Mouse (Mus musculus) lung, embryonic 16.5 days (tissue): ENCODE measurements around the gene Aph1a. TPM values are rescaled to one million over a fixed set of nuclear protein-coding genes. Genes with fewer than 3 reads are reported as not detected.
"Not testable (repeated sequence)": the region's sequence is repeated elsewhere in the genome, so short reads cannot be mapped to it uniquely, and the experiment has no call there.

Source experiments
- ATAC-seq: fragments of 200-750 bp; cut with Nextera tagmentation; 2 replicates; pipeline ENCODE4 v1.8.0; 2017; ENCODE audit warnings: low read depth, mild to moderate bottlenecking, moderate library complexity
- H3K27ac ChIP-seq: fragments of 300-500 bp; sonication (generic); 2 replicates; pipeline ENCODE4 v1.5.1; 2014; ENCODE audit warnings: mild to moderate bottlenecking, control low read depth, low read length
- H3K27me3 ChIP-seq: fragments of 300-500 bp; sonication (generic); 2 replicates; pipeline ENCODE4 v1.6.1; 2014; ENCODE audit warnings: low read depth, low read length, mixed read lengths; ENCODE audit not compliant: control insufficient read depth, insufficient read depth
- H3K36me3 ChIP-seq: fragments of 300-500 bp; sonication (generic); 2 replicates; pipeline ENCODE4 v1.6.1; 2014; ENCODE audit warnings: low read length; ENCODE audit not compliant: control insufficient read depth, insufficient read depth
- H3K4me1 ChIP-seq: fragments of 300-500 bp; sonication (generic); replicated peaks from 2 replicates; pipeline ENCODE4 v1.6.1; 2014; ENCODE audit warnings: low read length, mixed read lengths; ENCODE audit not compliant: control insufficient read depth, insufficient read depth
- H3K4me2 ChIP-seq: fragments of 300-500 bp; sonication (generic); 2 replicates; pipeline ENCODE4 v1.6.1; 2014; ENCODE audit warnings: low read depth, low read length, control low read depth
- H3K4me3 ChIP-seq: fragments of 300-500 bp; sonication (generic); 2 replicates; pipeline ENCODE4 v1.5.1; 2014; ENCODE audit warnings: mild to moderate bottlenecking, low read length, control low read depth
- H3K9ac ChIP-seq: fragments of 300-500 bp; sonication (generic); 2 replicates; pipeline ENCODE4 v1.6.1; 2014; ENCODE audit warnings: low read length, control low read depth
- H3K9me3 ChIP-seq: fragments of 300-500 bp; sonication (generic); 2 replicates; pipeline ENCODE4 v1.6.1; 2016; ENCODE audit warnings: low read length; ENCODE audit not compliant: control insufficient read depth
- WGBS: fragments of 180-500 bp; shearing (Covaris S2); extraction: QIAGEN DNeasy Blood & Tissue Kit; methylation state at CpG from one replicate; pipeline ENCODE4 v1.1.7; 2014; 5-methylcytosine and 5-hydroxymethylcytosine counted together
- polyA plus RNA-seq: library from polyadenylated mRNA; unstranded; fragments of >200 nt; fragmentation: Nextera tagmentation; extraction: Ambion mirVana; gene quantifications from 2 replicates; pipeline ENCODE4 v1.2.1, GENCODE M21; 2015

Aph1a gene
- polyA plus RNA-seq, 1 experiment from 2014 or later = 39.1 TPM

DNA sequence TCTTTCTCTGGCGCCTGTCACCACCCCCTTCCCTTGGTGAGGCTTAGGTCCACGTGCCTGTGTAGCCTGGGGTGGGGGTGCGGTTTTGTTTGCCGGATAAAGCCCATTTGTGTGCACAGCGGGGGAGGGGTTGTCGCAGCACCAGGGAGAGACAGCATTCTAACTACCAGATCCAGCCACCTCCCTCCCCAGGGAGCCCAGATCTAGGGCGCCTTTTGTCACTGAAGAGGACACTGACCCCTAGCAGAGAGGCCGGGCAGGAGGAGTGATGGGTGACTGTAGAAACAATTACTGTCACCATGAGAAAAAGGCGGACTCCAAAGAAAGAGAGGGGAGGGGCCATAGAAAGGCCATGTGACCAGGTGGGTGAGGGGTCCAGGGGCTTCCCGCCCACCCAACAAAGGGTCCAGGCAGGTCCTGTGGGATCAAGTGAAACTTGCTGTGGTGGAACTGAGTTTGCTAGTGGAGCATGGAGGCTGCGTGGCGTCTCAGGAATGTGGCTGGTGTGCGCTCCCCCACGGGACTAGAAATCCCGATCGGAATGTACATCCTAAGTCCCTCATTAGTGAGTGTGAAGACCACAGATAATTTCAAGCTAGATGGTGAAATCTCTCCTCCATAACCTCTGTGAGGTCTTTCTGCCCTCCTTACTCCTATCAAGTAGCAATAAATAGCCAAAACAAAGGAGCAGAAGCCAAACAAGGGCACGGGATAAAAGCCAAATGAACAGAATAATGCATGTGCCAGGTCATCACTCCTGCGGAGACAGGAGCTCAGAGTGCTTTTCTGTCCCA, 11.6 kb downstream of the Aph1a start:
- Histone ChIP-seq H3K36me3 (no peaks in the 10 kb centered on the region), H3K9ac (peak overlapping the region; percentile 50; the same call in 1 of the 2 replicates), H3K4me2 (peak overlapping the region; percentile 52), H3K4me3 (peak overlapping the region; percentile 27), H3K9me3 (no peaks in the 10 kb centered on the region), H3K27me3 (peaks cover 7% of the 10 kb centered on the region; the same call in 1 of the 2 replicates), H3K4me1 (peaks cover 25% of the 10 kb centered on the region), H3K27ac (peak overlapping the region; percentile 26; the same call in 1 of the 2 replicates)
- ATAC-seq = peak; percentile 56
- under 1% methylated on average over 18 of the region's 18 CpGs for WGBS

DNA sequence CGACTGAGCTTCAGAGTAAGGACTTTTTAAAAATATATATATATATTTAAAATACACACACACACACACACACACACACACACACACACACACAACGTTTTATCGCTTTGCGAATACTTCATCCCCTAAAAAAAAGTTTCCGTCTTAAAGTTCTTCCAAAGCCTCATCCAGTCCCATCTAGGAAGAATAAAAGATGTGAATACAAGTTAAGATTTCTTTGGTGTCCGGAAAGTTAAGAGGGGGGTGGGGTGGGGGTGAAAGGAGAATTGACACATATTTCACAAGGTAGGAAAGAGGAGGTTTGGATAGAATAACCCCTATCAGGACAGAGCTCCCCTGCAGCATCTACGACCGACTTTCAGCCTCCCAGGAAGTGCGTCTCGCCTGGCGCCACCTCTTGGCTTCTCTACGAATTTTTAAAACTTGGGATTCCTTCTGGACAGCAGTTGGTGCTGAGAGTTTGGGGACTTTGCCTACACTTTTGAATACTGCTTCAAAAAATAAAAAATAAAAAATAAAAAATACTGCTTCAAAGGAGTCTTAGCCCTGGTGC, 12.2 kb downstream of the Aph1a start:
- ATAC-seq = peak; percentile 44; the same call in 1 of the 2 replicates
- H3K4me1 ChIP-seq = peaks cover 25% of the 10 kb centered on the region
- peaks cover 7% of the 10 kb centered on the region; the same call in 1 of the 2 replicates for H3K27me3 ChIP-seq
- peak overlapping the region; percentile 52 for H3K4me2 ChIP-seq
- H3K27ac ChIP-seq = no peak overlapping the region
- H3K9ac ChIP-seq = peak overlapping the region; percentile 46; the same call in 1 of the 2 replicates
- peak overlapping the region; percentile 27 for H3K4me3 ChIP-seq
- WGBS = 0% methylated on average over 12 of the region's 12 CpGs
- no peaks in the 10 kb centered on the region for H3K36me3 ChIP-seq
- no peaks in the 10 kb centered on the region for H3K9me3 ChIP-seq

DNA sequence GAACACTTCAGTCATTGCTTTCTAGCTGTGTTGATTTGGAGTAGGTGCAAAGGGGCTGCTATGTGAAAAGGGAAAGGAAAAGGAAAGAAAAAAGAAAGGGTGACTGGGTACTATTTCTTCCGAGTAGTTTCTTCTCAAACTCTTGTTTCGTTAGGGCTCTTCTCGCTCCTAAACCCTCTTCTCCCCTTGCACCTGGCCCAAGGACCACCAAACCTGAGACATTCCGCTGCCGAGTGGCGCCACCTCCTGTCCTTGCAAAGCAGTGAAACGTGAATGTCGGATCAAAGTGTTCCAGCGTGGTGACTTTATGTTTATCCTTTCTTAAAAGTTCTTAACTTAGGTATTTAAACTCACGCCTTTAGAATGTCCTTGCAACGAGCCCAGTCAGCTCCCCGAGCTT, 13.1 kb downstream of the Aph1a start:
- WGBS = under 1% methylated on average over 12 of the region's 12 CpGs
- Histone ChIP-seq H3K36me3 (no peaks in the 10 kb centered on the region), H3K9ac (no peak overlapping the region), H3K27ac (no peak overlapping the region), H3K4me1 (peaks cover 25% of the 10 kb centered on the region), H3K27me3 (peaks cover 7% of the 10 kb centered on the region; the same call in 1 of the 2 replicates), H3K4me2 (peak overlapping the region; percentile 52), H3K9me3 (no peaks in the 10 kb centered on the region), H3K4me3 (peak overlapping the region; percentile 26)
- ATAC-seq = no peak

DNA sequence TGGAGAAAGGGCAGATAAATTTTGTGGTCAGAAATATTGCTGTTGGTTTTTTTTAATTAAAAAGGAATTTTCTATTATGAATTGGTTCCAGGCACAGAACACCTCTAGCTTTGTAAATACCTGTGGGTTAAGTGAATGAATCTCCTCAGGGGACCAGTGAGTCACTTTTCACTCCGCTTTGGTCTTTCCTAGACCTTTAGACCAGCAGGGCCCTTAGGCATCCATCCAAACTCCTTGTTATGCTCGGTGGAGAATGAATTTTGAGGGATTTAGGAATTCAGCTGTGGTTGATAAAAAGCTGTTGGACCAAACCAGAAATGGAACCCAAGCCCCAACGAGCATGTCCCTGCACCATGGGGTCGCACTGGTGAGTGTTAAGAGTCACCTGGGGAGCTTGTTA, 13.8 kb downstream of the Aph1a start:
- no peak overlapping the region for H3K27ac ChIP-seq
- H3K4me2 ChIP-seq = no peak overlapping the region
- 42% methylated on average over 4 of the region's 4 CpGs for WGBS
- no peaks in the 10 kb centered on the region for H3K9me3 ChIP-seq
- H3K4me3 ChIP-seq = no peak overlapping the region
- no peaks in the 10 kb centered on the region for H3K36me3 ChIP-seq
- H3K27me3 ChIP-seq = peaks cover 7% of the 10 kb centered on the region; the same call in 1 of the 2 replicates
- H3K4me1 ChIP-seq = peaks cover 25% of the 10 kb centered on the region
- no peak for ATAC-seq
- no peak overlapping the region for H3K9ac ChIP-seq

DNA sequence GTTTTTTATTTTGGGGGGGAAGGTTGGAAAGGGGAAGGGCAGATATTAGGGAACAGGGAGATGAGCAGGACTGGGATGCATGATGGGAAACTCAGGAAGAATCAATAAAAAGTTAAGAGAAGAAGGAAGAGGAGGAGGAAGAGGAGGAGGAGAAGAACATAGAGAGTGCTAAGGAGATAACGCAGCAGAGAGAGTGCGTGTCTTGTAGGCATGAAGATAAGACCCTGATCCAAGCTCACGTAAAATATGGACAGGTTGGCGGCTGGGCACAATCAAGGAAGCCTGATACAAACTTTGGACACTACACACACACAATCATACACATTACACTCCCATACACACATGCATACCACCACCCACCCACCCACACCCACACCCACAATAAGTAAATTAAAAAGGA, 20.9 kb downstream of the Aph1a start:
- no peak overlapping the region for H3K4me2 ChIP-seq
- H3K4me3 ChIP-seq = no peak overlapping the region
- no peak overlapping the region for H3K27ac ChIP-seq
- no peaks in the 10 kb centered on the region for H3K27me3 ChIP-seq
- H3K9ac ChIP-seq = no peak overlapping the region
- no peaks in the 10 kb centered on the region for H3K9me3 ChIP-seq
- ATAC-seq = no peak
- no peaks in the 10 kb centered on the region for H3K4me1 ChIP-seq
- 76% methylated on average over 4 of the region's 4 CpGs for WGBS
- no peaks in the 10 kb centered on the region for H3K36me3 ChIP-seq

DNA sequence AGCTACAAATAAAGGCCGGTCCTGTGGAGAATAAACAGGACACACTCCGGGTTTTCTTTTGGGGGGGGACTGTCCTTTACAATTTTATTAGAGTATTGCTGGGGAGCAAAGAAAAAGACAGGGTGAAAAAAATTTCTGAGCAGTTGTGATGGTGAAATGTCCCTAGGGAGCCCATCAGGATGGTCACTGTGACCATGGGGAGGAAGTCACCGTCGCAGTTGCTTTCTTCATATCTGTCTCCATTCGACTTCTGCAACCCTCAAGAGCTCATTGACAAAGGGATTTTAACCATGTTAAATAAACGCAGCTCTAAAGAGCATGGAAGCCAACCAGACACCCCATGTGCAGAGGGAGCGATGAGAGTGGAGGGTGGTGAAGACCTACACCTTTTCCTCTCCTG, 23.0 kb downstream of the Aph1a start:
- no peak for ATAC-seq
- H3K9me3 ChIP-seq = no peaks in the 10 kb centered on the region
- no peak overlapping the region for H3K4me3 ChIP-seq
- H3K27ac ChIP-seq = no peak overlapping the region
- no peaks in the 10 kb centered on the region for H3K36me3 ChIP-seq
- WGBS = 64% methylated on average over 7 of the region's 7 CpGs
- no peaks in the 10 kb centered on the region for H3K27me3 ChIP-seq
- H3K4me2 ChIP-seq = no peak overlapping the region
- H3K9ac ChIP-seq = no peak overlapping the region
- H3K4me1 ChIP-seq = no peaks in the 10 kb centered on the region

DNA sequence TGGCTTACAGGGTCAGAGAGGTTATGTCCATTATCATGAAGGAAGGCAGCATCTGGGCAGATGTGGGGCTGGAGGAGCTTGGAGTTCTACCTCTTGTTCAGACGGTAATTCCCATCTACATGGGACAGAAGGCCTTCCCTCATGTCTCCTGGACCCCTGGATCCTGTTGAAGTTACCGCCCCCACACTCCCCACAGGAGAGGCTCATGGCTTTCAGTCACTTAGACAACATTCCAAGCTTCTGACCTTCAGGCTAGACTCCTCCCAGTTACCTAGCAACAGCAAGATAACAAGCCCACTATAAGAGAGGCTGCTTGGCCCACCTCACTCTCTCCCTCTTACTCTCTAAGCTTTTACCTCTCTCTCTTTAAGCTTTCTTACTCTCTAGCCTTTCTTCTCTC, 26.8 kb downstream of the Aph1a start:
- ATAC-seq, H3K4me2 ChIP-seq, H3K27me3 ChIP-seq, H3K4me1 ChIP-seq, H3K27ac ChIP-seq, H3K36me3 ChIP-seq, H3K9ac ChIP-seq, H3K4me3 ChIP-seq, H3K9me3 ChIP-seq: not testable (repeated sequence)
- 55% methylated on average over 2 of the region's 2 CpGs for WGBS

DNA sequence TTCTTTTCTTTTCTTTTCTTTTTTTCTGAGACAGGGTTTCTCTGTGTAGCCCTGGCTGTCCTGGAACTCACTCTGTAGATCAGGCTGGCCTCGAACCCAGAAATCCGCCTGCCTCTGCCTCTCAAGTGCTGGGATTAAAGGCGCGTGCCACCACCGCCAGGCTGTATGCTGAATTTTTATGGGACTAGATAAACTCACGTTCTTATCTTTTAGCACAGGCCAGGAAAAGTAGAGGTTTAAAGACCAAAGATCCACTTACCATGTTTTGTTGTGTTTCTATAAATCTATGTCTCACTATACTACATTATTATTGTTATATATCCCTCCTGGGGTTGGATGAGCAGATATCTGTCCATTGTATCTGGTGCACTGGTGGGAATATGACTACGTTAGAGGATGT, 29.7 kb downstream of the Aph1a start:
- H3K4me1 ChIP-seq, H3K9ac ChIP-seq, H3K36me3 ChIP-seq, ATAC-seq, H3K9me3 ChIP-seq, H3K4me2 ChIP-seq, H3K4me3 ChIP-seq, H3K27me3 ChIP-seq, H3K27ac ChIP-seq: not testable (repeated sequence)
- WGBS = 88% methylated on average over 7 of the region's 7 CpGs

DNA sequence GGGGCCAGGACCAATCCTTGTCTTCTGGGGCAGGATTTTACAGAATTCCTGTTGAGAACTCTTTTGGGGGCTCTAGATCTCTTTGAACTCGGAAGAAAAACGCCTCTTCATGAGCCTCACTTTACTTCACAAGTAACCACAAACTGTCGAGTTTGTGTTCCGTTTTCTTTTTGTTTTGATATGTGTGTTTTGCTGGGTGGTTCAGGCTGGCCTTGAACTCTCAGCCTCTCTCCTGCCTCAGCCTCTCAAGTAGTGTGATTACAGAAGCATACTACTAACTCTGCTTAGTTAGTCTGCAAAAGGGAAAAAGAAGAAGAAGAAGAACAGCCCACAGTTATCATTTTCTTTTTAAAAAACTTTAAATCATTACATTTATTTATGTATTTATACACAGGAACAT, 30.4 kb downstream of the Aph1a start:
- H3K4me1 ChIP-seq = no peaks in the 10 kb centered on the region; the same call in 1 of the 2 replicates
- no peak overlapping the region for H3K27ac ChIP-seq
- ATAC-seq = no peak

More for the DNA sequence above, 30.4 kb downstream of the Aph1a start:
- no peak overlapping the region for H3K4me2 ChIP-seq
- no peaks in the 10 kb centered on the region for H3K36me3 ChIP-seq
- H3K9me3 ChIP-seq = no peaks in the 10 kb centered on the region
- no peaks in the 10 kb centered on the region for H3K27me3 ChIP-seq
- no peak overlapping the region for H3K4me3 ChIP-seq
- 56% methylated on average over 4 of the region's 4 CpGs for WGBS
- no peak overlapping the region for H3K9ac ChIP-seq
